Mouse (Mus musculus) cerebellum, postnatal 10 days (tissue): Measurements from ENCODE around the gene Gpt2.

ENCODE experiments used
- DNase-seq, 2 experiments: peaks; one replicate each; pipeline ENCODE4 v3.0.0; 2021; ENCODE audit warnings: mixed read lengths in 2 of 2

Gene Gpt2

DNA sequence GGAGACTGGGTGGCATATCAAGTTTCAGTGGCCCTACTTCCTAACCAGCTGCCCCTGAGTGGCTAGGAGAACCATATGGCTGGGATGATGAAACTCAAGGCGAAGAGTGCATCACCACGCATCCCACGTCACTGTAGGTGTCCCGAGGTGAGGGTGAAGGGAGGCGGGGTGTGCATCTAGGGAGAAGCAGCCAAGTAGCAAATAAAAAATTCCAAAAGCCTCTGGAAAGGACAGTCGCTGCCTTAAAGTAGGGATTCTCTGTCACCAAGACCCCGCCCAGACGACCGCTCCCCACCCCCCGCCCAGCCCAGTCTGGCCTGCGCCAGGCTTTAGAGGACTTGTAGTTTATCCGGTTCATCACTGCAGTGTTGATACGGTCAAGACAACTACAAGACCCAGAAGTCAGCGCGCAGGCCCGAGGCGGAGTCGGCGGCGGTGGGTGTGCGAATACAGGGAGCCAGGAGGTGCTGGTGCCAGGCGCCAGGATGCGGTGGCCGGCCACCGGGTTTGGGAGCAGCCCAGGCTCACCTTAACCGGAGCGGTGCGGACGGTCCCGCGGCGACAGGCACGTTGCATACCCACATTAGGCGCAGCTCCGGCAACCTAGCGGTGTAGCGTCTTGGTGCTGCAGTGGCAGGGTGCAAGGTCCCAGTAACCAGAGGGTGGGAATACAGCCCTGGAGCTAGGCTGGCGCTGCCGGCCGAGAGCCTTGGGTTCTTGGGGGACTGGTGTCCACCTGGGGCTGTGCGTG lies at the start of gene Gpt2:
Gene Gpt2 (plus strand): TSS at position 452 of the 751 bp plus-strand sequence.
- DNase-seq, result peak; percentile 95 to 98

DNA sequence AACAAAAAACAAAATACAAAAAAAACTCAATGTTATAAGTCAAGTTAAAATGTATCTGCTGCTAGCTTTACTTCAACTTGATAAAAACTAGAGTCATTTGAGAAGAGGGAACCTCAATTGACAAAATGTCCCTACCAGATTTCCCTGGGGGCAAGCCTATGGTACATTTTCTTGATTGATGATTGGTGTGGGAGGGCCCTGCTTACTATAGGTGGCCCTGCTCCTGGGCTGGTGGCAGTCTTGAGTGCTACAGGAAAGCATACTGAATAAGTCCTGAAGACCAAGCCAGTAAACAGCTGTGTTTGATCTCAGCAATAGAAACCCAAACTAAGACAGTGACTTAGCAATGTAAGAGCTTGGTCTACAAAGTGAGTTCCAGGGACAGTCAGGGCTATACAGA lies 48.3 kb upstream of the Gpt2 start:
- no peak for DNase-seq

DNA sequence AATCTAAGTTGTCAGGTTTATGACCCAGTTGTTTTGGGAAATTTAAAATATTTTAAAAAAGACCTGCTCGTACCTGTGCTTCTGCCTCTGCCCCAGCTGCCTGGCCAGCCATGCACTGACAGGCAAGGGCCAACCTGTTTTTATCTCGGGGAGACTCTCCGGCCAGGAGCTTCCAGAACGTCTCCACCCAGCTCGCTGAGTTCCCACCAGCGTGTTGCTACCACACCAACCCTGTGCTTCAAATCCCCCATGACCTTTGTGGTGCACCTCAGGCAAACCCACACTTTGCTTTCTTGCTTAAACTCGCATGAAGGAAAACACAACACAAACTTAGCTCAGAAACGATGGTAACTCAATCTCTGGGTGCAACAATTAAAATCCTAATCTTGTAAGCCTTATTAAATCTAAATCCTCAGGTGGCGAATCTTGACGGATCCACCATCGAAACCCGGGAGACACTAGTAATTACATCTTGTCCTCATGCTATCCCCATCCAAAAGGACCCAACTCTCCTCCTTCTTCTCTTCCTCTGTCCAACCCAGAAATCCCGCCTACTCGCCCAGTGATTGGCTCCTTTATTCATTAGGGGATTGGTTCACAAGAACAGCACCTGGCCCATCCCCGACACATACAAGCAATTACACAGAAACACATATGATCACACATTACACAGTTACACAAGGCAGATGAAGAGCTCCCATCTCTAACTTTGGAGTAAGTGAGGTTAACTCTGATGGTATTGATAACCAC lies 46.3 kb upstream of the Gpt2 start:
- no peak for DNase-seq

DNA sequence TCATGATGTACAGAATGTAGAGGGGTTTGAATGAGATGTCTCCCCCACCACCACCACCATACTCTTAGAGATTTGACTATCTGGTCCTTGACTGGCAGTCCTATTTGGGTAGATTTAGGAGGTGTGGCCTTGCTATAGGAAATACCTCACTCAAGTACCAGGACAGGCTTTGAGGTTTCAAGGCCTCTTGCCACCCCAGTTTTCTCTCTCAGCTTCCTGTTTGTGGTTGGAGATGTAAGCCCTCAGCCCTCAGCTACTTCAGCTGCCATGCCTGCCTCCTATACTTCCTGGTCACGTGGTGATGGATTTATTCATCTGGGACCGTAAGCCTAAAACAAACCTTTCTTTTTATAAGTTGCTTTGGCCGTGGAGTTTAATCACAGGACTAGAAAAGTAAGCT lies 42.0 kb upstream of the Gpt2 start:
- DNase-seq, result no peak

DNA sequence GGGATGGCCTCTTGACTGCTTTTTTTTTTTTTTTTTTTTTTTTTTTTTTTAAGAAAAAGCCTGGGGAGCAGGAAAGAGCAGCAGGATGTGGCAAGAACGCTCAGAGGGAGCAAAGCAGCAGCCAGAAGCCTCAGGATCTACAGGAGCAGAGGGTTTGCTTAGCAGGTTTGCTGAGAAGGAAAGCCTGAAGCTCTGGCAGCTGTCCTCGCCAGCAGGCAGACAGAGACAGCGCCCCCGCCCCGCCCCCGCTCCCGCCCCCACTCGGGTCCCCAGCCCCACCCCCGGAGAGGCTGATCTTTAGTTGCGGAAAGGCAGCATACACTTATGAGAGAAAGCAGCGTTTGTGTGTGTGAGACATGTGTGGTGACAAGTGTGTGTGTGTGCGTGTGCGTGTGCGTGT lies 40.0 kb upstream of the Gpt2 start:
- DNase-seq, result peak; percentile 49 to 59

DNA sequence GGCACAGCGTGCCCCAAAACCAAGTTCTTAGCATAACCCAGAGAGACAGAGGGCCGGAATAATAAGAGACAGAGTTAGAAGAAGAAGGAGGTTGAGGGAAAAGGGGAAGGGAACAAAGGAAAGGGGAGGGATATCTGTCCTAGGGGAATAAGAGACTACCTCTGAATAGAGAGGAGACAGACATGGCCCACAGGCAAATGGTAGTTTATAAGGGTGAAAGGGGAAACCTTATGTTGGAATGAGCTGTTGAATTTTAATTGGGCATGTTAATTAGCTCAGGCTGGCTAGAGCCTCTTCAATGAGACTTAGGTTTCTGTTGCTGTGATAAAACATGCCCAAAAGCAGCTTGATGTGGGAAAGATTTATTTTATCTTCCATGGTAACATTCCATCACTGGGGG lies 39.1 kb upstream of the Gpt2 start:
- no peak for DNase-seq

DNA sequence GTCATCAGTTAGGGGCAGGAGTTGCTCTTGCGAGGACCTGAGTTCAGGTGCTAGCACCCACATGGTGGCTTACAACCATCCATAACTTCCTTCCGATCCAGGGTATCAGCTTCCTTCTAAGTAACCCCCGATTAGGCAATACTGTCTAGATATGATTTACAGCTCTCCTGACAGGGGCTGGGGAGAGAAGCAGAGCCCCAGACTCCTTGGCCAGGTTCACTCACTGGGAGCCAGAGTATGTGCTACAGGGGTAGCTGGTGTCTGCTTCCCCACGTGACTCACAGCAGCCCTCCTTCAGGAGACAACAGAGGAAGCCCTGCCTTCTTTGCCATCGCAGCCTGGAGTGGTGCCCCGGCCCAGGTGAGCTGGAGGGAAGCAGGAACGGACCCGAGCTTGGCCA lies 37.6 kb upstream of the Gpt2 start:
- DNase-seq, result no peak

DNA sequence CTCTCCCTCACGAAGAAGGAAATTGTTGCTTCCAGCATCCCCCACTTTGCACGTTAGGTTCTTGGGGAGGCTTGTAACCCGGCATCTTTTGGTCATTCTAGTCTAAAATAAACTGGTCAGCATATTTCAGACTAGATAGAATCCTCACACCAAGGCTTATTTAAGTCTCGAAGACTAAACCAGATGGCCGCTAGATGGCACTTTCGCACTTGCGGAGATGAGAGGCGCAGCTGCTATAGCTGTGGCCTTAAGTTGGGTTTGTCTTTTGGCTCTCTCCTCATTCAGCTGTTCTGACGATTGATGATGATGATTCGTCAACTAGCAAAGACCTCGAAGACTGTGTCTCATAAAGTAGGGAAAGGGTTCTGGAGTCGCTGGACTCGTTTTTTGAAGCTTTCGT lies 35.8 kb upstream of the Gpt2 start:
- DNase-seq, result peak; percentile 84 to 85

DNA sequence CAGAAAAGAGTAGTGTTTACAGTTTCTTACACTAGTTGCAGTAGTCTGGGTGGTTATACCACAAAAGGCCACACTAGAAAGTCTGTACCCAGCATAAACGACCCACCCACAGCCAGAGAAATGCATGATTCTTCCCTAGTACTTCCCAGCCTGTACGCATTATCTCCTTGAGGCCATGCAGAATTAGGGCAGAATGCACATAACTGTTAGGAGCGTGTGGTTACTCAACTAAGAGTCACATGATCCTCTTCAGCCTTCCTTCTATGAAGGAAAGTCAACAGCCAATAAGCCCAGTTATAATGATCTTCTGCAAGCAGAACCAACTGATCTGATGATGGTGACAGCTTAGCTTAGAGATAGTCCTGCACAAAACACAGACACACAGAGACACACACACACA lies 32.8 kb upstream of the Gpt2 start:
- DNase-seq, result no peak

DNA sequence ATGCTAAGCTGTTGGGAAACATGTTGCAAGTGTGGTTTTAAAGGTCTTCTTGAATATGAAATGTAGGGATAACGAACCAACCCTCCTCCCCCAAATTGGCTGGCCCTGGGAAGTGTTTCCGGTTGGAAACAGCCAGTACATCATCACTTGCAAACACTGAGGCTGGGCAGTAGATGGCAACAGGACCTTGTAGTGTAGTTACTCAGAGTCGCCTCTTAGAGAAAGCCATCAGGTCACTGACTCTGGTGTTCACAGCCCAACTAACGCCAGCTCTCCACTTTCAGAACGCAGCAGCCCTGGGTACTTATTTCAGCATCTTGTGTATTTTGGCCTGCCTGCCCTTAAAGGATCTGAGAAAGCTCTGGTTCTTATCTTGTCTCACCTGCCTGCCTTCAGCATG lies 31.6 kb upstream of the Gpt2 start:
- DNase-seq, result peak; percentile 18 to 29

DNA sequence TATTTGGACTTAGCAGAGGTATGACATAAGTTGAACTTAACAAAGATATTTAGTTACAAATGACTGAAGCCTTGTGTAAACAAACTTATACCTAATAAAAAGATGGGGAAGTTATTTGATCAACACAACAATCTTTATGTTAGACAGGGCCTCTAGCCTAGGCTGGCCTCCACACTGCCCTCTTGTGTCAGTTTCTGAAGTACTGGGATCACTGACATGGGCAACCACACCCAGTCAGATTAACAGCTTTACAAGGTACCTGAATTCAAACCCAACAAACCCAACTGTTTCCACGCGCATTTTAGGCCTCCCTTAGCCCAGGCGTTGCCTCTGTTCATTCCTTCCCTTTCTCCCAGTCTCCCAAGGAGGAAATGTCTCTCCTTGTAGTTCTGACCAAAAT lies 31.0 kb upstream of the Gpt2 start:
- DNase-seq, result peak; percentile 30 to 41

DNA sequence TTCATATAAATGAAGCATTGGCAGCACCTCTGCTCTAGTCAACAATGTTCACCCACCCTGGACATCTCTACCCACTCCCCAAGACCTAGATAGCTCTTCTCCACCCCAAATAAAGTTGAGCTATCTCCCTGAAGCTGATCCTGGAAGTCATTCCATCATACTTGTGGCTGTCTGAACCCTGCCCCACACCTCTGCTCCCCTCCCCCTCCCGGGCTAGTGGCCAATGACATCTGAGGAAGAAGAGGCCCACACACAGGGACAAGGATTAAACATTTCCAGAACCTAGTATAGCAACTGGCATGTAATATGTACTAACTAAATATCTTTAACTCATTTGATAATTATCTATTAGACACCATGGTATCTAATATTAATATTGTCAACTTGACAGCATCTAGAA lies 29.9 kb upstream of the Gpt2 start:
- DNase-seq, result peak in 1 of 2 experiments; percentile 17

DNA sequence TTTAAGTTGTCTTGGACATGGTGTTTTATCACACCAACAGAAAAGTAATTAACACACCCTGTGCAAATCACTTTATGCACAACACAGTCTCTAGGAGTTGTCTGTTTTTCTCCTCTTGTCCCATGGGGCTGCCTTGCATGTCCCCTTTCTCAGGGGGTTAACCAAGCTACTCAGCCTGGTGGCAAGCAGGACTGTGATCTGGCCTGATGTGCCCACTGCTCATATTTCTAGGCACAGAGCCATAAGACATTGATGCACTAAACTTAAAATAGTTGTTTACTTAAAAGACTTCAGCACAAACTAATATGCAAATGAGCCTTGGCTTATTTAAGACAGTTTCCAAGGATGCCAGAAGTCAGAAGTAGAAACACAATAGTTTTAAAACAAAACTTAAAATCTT lies 28.1 kb upstream of the Gpt2 start:
- DNase-seq, result no peak

DNA sequence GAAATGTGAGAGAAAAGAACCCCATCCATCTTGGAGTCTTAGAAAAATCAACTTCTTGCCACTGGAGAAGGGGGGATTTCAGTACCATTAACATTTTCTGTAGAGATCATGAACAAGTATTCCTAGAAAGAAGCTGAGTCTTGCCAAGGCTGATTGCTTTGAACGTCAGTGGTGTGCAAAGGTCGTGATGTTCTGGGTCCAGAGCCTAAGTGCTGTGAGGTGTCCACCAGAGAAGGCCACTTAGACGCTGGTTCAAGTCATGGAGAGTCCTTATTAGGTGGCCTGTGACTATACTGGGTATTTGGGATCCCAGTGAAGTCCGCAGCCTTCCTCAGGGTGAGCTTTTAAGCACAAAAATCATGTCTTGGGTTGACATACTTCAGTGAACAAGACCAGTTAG lies 26.3 kb upstream of the Gpt2 start:
- DNase-seq, result no peak

DNA sequence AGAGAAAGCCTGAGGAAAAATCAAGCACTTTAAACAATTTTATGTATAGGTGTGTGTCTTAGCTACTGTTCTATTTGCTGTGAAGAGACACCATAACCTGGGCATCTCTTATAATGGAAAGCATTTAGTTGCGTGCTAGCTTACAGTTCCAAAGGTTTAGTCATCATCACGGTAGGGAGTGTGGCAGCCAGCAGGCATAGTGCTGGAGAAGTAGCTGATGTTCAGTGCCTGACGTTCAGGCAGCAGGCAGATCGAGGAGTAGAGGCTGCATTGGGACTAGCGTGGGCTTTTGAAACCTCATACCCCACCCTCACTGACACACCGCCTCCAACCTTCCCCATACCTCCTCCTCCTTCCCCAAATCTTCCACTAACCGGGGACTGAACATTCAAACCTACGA lies 21.6 kb upstream of the Gpt2 start:
- DNase-seq, result no peak

DNA sequence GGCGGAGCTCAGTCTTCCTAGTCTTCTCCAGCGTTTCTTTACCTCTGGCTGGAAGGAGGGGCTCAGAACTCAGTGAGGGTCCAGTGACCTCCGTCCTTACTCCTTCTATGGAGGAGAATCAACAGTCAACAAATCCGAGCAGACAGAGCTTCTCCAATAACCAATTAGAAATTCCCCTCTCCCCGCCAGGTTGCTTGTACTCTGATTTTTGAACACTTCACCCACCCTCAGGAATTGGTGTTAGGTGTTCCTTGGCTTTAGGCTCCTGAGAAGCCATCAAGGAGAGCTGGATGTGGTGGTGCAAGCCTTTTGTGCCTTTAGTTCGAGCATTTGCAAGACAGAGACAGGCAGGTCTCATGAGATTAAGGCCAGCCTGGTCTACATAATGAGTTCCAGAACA lies 19.6 kb upstream of the Gpt2 start:
- no peak for DNase-seq

DNA sequence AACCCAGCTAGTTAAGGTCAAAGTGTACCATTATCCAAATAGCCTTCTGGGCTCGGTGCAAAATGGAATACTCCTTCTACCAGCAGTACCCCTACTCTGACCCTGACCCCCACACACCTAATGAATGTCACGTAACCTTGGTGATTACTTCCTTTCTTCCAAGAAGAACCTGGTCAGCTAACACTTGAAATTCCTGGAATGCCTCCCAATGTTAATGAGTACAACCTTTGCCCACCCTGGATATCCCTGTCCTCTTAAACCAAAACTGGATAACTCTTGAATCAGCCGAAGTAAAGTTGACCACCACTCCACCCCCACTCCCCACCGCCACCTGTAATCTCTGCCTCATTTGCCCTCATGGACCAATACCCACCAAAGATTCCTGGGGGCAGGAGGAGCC lies 19.1 kb upstream of the Gpt2 start:
- no peak for DNase-seq

DNA sequence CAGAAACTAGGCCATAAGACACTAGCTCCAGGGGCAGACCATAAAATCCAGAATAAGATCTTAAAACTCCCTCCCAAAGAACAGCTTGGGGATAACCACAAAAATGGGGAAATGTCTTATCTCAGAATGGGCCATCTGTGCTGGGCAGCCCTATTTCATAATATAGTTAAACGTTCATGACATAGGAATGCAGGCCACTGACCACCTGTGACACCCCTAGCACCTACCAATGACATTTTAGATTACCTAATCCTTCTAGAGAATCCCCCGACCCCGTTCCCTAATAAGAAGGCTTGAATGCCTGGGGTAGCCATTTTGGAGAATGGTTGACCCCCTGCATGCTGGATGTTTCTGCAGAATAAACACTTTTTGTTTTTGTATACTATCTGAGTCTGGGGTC lies 17.5 kb upstream of the Gpt2 start:
- DNase-seq, result no peak

DNA sequence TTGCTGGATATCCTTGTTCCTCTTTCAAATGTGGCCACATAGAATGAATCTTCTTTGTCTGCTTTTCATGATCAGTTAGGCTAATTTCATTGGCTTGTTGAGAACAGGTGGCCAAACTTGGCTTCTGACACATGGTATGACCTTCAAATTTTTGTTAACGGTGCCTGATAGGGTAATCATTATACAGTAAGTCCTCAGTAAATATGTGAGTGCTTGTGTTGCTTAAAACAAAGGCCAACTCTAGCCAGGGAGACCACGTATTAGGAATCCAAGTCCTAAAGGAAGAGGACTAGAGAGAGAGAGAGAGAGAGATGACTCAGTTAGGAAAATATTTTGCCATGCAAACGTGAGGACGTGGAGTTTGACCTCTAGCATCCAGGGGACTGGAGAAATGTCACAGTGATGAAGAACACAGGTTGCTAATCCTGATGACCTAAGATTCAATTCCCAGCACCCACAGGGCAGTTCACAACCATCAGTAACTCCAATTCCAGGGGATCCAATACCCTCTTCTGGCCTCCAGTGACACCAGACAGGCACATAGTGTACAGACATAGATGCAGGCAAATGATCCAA lies 15.3 kb upstream of the Gpt2 start:
- no peak for DNase-seq

DNA sequence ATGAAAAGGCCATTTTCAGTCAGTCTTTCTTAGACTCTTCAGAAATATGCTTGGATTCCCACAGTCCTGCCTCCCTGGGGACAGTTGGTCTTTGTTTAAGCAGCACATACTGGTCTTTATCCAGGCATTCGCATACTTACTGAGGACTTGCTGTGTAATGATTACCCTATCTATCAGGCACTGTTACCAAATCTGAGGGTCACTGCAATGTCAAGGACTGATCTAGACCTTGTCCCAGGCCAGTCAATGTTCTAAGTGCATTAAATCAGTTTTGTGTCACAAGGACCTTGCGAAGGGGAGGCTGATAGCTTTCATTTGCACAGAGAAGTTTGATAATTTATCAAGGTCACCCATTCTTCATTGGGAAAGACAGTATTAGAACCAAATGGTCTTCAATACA lies 14.0 kb upstream of the Gpt2 start:
- DNase-seq, result no peak

DNA sequence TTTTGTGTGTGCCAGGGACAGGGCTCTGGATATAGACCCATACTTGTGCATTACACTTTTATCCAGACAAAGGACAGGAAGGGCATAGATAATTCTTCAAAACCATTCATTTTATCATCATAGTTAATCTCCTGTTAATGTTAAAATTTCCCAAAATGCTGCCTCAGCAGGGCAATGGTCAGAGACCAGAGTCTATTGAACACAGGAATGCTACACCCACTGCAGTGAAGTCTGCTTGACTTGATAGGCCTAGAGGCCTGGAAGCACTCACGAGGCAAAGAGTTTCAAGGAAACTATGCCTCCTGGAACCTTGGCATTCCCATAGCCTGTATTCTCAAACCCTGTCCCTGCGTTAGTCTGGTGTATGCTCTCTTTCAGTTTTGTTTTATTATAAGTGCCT lies 12.7 kb upstream of the Gpt2 start:
- DNase-seq, result no peak

DNA sequence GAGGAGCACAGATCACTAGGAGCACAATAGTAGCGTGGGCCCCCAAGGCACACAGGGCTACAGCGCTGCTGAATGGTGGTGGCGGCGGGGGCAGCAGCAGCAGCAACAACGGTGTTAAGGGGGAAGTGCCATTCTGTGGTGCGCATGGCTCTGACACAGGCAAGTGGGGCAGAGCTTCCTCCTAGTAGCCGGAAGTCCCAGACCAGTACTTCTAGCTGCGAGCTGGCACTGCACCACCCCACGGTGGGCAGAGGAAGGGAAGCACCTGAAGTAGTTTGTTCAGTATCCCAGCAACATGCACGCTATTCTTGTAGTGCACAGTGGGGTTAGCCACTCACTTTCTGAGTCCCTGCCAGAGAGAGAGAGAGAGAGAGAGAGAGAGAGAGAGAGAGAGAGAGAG lies 10.5 kb upstream of the Gpt2 start:
- DNase-seq, result peak; percentile 70 to 72

DNA sequence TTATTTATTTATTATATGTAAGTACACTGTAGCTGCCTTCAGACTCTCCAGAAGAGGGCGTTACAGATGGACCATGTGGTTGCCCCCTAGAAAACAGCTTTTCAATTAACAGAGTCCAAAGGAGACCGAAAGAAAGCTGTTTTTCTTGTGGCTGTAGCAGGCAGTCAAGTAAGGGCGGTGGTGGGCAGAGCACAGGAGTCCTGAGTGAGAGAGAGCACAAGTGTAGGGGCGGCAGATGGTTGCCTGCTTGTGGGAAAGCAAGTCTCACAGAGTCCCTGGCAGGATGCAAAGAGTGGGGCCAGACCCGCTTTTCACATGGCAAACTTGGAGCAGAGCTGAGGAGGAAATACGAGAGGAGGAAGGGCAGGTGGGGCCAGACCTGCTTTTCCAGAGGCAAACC lies 9.9 kb upstream of the Gpt2 start:
- peak; percentile 32 to 44 for DNase-seq

DNA sequence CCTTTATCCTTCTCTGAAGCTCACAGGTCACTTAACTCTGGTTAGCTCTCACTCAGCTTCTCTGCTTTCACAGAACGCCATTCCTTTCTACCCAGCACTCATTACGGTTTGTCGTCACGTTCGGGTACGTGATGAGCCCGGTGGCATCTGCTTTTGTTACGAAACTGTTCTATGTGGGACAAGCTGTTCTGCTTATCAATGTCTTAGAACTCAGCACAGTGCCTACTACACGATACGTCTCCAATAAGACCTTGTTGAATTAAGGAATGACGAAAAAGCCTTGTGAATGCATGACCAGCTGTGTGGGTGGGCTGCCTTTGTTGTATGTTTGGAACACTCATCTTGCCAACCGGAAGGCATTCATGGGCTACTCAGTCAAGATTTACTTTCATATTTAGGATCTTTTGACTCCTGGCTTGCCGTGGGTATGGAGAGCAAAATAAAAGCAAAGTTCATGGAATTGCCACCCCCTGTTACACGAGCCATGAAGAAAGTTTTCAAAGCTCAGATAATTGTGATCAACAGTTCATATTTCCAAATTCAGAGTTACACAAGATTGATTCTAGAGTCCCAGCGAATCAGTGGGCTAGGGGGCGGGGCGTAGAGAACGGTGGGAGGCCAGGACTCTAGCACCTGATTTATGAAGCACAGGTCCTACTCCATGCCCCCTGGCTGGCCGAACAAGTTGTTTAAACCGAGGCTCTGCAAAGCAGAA lies 4.3 kb upstream of the Gpt2 start:
- no peak for DNase-seq
